Mouse (Mus musculus) megakaryocyte, embryonic 14.5 days (primary cell): ENCODE measurements around the gene Filip1l.

Experiments used
- FLI1 ChIP-seq: IDR thresholded peaks from 2 replicates; pipeline ENCODE4 v1.6.1; 2012; ENCODE audit warnings: low read length, inconsistent platforms, mixed read lengths
- GATA1 ChIP-seq: IDR thresholded peaks from 3 replicates; pipeline ENCODE4 v1.6.1; 2012; ENCODE audit warnings: mixed read lengths, low read length, inconsistent platforms, borderline replicate concordance

GRCm38 (mm10) chr16:57465386-57465913 is 112.6 kb downstream of the Filip1l start:
- TF ChIP-seq GATA1 = no peak
- no peak for TF ChIP-seq FLI1
